Mouse (Mus musculus) thymus, adult 2 months (tissue): ENCODE measurements around the gene Tuba4a.

Experiments used
- CTCF ChIP-seq: fragments of 200-500 bp; IDR thresholded peaks from 2 replicates; pipeline ENCODE4 v1.5.1; 2012; ENCODE audit warnings: mild to moderate bottlenecking, control low read depth, low read length, moderate library complexity, borderline replicate concordance; ENCODE audit not compliant: control insufficient read depth, poor library complexity, insufficient read depth; ENCODE audit errors: extremely low read depth
- POLR2A ChIP-seq: fragments of 200-500 bp; IDR thresholded peaks from 2 replicates; pipeline ENCODE4 v1.6.1; 2012; ENCODE audit warnings: mild to moderate bottlenecking, low read length, control low read depth, moderate library complexity; ENCODE audit not compliant: control insufficient read depth, poor library complexity, insufficient read depth; ENCODE audit errors: extremely low read depth

GRCm38 (mm10) chr1:75191258-75191621 lies 28.4 kb downstream of the Tuba4a start:
- TF ChIP-seq CTCF (no peak), POLR2A (no peak)
